Mouse (Mus musculus): ENCODE results near the gene Prkcg.

The Prkcg gene

DNA sequence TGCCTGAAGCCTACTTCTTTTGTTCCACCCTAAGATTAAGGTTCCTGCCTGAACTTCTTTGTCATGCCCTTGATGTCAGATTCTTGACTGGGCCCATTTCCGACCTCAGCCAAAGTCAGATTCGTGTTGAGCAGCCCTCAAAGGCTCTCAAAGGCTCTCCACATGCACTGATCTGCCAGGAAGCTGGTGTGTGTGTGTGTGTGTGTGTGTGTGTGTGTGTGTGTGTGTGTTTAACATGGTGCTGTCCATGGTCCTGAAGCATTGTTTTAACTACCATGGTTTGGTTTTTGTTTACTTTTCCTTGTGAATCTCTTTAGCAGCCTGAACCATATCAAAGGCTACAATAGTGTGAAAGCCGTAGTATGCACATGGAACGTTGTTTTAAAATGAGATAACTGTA is 39.0 kb downstream of the Prkcg start:
- DNase-seq = peak; percentile 49

DNA sequence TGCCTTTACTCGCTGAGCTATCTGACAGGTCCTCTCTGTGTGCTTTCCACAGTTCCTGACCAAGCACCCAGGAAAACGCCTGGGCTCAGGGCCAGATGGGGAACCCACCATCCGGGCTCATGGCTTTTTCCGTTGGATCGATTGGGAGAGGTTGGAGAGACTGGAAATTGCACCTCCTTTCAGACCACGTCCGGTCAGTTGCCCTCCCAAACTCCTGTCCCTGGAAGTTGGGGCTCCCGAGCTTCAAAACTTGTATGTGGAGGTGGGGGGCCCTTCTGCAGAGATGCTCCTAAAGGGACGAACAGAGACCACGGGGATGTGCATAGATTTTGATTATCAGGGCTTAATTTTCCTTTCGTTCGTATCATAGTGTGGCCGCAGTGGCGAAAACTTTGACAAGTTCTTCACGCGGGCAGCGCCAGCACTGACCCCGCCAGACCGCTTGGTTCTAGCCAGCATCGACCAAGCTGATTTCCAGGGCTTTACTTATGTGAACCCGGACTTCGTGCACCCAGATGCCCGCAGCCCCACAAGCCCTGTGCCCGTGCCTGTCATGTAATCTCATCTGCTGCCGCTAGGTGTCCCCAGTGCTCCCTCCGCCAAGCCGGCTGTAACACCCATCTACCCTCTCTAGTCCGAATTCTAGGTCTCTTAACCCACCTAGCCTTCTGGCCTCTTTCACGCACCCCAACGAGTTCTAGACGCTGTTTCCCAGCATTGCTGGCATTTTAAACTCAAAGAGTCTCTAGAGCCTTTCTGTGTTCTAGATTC is 41.0 kb downstream of the Prkcg start:
- peak; percentile 70 for DNase-seq

DNA sequence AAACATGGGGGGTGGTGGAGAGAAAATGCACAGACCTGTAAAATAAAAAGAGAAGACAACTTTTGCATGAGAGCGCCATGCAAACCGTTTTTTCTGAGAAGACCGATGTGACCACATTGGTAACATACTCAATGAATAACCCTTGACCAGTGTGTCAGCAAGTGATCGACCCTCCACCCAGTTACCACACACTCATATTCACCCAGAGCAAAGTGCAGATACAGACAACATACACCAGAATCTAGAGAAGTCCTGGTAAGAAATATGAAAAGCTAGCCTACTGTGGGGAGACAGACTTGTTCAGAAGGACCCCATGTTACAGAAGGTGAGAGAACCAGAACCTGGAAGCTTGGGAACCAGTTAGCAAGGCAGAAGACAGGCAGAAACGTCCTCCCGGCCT is 42.2 kb downstream of the Prkcg start:
- no peak for DNase-seq

DNA sequence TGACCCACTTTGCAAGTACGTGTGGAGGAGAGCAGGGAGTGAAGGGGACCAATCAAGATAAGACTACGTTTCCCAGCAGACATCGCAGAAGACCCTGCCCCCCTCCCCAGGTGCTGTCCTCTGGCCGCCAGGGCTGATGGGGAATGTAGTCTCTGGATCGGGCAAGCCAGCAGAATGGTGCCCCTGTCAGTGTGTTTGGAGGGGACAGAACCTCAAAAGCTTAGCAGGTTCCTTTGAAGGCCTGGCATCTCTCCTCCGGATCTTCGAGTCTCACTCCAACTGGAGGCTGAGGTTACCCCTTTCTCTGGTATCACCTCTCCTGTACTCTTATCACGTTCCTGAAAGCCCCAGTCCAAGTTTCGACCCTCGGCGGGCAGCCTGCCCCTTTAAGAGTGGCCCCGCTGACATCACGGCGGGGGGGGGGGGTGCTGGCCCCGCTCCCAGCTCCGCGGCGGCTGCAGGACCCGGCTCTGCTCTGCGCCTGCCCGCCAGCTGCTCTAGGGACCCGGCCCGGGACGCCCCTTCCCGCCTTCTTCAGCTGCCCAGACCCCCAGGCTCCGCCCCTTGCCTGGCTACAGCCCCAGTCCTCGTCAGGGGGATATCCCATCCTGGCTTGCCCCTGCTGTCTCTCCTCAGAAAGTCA is 42.7 kb downstream of the Prkcg start:
- DNase-seq = peak; percentile 93

DNA sequence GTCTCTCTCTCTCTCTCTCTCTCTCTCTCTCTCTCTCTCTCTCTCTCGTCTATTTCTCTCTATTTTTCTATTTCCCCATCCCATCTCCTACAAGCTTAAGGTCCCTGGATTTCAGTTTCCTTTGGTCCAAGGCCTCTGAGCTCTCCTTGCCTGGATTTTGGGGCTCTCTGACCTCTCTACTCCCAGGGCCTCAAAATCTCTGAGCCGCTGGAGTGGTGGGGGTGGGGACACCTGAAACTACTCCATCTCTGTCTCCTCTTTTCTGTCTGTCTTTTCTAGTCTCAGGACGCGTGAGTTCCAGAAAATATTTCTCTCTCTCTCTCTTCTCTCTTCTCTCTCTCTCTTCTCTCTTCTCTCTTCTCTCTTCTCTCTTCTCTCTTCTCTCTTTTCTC is 43.2 kb downstream of the Prkcg start:
- DNase-seq = no peak

DNA sequence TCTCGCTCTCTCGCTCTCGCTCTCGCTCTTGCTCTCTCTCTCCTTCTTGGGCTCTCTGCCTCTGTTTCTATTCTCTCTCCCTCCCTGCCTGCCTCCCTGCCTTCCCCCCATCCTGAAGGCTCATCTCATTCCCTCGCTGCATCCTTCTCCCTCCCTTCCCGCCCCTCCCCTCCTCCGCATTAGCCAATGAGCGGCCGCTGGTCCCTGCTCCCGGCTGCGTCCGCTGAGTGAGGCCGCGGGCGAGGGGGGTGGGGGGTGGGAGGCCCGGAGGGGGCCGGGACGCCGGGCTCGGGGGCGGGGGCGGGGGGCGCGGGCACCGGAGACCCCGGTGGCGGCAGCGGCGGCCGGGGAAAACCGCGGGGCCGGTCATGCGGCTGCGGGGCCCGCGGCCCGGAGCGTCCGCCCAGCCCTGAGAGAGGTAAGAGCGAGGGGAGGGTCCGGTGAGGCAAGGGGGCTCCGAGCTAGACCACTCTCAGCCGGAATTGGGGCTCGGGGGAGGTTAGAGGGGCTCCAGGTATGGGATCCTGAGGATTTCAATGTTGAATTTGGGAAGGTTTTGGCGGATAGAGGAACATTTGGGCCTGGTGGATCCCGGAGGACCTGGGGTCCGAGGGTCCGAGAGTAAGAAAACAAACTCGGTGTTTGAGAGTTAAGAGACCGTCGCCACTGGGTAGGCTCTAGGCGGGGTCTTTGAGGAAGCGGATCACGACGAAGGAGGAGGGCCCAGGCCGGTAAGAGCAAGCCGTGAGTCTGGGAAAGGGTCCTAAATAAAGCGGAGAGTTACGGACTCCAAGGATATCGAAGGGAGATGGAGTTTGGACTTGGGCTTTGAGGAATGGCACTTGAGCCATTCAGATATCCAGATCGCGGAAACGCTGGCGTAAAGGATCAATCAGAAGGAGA is 43.9 kb downstream of the Prkcg start, which contains the start of gene Cacng7:
TSS of gene Cacng7 (plus strand) at position 337 of the 903 bp plus-strand sequence.
- peak; percentile 87 for DNase-seq

DNA sequence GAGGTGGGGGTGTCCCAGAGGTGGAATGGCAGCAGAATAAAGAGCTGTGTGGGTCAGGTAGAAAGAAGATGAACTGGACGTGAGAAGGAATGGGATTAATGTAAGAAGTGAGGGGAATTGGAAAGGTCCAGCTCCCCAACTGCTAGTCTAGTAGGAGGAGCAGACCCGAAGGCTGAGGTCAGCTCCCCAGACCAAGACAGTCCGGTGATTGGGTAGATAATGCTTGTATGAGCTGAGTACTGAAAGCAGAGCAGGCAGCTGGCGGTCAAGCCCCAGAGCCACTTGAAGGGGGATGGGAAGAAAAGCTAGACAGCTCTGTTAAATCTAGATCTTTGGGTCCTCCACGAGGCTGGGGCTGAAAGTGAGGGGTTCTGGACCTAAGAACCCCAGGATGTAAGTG is 44.6 kb downstream of the Prkcg start:
- peak; percentile 51 for DNase-seq

DNA sequence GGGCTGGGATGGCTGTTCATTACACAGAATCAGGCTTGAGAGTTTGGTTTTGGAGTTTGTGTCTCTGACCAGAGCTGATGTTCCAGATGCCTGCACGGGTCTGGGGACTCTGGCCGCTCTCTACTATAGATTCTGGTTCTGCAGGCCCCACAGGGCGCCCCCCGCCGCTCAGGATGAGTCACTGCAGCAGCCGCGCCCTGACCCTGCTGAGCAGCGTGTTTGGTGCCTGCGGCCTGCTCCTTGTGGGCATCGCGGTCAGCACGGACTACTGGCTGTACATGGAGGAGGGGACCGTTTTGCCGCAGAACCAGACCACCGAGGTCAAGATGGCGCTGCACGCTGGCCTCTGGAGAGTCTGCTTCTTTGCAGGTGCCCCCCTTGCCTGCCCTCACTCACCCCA is 47.4 kb downstream of the Prkcg start:
- no peak for DNase-seq

DNA sequence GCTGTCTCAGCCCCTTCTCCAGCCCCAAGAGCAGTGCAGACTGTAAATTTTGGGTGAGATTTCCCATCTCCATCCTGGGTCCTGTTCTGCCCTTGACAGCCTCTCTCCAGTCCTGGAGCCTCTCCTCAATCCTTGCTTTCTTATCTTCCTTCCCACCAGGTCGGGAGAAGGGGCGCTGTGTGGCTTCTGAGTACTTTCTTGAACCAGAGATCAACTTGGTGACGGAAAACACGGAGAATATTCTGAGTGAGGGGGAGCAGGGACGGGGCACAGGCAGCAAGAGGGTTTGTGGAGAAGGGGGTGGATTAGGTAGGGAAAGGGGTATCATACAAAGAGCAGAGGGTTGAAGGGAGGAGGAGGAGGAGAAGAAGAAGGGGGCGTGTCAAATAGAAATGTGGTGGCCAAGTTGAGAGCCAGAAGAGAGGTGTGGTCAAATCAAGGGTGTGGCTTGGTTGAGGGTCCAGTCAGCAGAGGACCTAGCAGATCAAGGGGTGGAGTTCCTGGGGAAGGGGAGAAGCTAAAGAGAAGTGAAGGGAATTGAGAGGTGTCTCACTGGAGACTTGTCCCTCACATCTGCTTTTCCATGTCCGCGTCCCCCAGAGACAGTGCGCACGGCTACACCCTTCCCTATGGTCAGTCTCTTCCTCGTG is 49.4 kb downstream of the Prkcg start:
- no peak for DNase-seq

DNA sequence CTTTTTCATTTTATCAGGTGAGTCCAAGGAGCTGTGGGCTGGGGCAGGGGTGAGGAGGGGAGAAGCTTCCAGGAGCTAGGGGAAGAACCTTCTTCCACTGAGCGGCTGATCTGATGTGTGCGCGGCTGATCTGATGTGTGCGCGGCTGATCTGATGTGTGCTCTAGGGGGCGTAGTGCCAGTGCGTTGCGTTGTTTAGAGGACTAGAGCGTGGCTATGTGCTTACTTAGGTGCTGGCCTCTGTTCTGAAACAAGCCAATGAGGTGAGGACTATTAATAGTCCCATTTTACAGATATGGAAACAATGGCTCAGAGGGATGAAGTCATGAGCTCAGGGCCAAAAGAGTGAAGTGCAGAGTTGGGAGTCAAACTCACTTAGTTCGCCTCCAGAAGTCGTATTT is 50.0 kb downstream of the Prkcg start:
- no peak for DNase-seq

DNA sequence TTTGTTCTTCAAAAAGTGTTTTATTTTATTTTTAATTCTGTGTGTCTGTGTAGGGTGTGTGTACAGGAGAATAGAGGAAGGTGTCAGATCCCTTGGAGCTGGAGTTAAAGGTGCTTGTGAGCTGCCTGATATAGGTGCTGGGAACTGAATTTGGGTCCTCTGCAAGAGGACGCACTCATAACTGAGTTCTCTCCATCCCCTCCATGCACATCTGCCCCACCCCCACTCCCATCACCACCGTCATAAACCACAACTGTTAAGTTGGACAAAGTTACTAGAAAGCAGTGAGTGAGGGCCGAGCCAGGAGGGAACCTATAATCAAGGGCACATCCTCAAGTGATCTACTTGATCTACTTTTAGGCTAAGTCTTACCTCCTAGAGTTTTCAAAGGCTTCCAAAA is 54.9 kb downstream of the Prkcg start:
- DNase-seq = no peak

DNA sequence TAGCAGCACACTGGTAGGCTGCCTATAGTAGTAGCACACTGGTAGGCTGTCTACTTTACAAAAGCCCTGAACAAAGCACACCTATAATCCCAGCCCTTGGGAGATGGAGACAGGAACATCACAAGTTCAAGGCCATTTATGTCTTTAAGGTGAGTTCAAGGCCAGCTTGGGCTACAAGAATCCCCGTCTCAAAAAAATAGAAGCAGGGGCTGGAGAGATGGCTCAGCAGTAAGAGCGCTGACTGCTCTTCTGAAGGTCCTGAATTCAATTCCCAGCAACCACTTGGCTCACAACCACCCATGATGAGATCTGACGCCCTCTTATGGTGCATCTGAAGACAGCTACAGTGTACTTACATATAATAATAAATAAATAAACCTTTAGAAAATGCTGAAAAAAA is 56.3 kb downstream of the Prkcg start:
- DNase-seq = no peak

DNA sequence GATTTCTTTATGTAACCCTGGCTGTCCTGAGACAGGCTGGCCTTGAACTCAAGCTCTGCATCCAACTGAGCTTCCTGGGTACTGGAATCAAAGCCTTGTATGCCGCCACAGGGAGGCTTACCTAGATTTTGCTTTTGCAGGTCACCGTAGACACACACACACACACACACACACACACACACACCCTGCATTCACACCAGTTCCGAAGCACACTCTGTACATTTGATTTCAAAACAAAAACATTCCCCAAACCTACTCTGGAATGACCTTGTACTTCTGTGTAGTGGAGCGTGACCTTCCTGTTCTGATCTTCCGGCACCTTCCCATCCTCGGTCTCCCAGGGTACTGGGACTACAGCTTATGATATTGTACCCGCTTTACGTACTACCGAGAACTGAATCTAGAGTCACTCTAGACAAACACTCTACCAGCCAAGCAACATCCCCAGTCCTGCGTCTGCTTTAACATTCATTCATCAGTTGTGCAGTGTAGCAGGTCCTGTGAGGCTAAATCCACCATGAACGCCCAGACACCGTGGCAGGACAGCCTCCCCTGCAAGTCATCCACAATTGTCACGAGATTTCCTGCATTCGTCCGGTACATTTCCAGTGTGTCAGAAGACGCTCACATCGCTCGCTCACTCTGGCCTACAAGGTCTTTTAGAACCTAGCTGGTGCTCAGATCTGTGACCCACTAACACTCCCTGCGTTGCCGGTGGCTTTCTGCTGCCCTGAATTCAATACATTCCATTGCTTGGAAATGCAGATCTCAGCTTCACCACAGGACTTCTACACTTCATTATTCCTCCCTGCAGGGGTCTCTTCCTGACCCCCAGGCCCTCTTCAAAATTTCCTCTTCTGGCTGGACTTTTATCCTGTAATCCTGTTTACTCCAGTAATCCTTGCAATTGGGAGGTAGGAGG is 58.6 kb downstream of the Prkcg start:
- DNase-seq = no peak

DNA sequence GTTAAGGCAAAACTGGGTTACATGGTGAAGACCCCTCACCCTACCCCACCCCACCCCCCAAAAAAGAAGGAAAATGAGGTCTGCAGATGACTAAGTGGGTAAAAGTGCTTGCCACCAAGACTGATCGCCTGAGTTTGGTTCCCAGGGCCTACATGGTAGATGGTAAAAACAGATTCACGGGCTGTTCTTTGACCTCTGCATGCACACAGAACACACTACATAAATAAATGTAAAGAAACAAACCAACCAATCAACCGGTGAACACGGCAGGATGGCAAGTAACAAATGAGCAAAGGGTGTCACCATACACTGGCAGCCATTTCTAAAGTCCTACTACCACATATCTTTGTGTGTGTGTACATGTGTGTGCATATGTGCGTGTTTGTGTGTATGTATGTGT is 59.3 kb downstream of the Prkcg start:
- no peak for DNase-seq

DNA sequence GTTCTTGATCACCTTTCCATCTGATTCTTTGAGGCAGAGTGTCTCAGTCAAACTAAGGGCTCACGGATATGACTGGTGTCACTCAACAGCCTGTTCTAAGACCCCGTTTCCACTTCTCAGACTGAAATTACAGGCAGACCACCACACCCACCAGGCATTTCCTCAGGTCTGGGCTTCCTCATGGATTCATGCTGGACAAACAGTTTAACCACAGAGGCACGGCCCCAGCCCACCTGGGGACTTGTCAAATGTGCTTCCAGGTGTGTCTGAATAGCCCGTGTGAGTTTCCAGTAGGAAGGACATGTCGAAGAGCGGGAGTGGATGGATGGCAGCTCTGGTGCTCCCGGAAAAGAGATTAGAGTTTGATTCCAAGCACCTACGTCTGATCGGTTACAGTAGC is 60.8 kb downstream of the Prkcg start:
- DNase-seq = no peak

DNA sequence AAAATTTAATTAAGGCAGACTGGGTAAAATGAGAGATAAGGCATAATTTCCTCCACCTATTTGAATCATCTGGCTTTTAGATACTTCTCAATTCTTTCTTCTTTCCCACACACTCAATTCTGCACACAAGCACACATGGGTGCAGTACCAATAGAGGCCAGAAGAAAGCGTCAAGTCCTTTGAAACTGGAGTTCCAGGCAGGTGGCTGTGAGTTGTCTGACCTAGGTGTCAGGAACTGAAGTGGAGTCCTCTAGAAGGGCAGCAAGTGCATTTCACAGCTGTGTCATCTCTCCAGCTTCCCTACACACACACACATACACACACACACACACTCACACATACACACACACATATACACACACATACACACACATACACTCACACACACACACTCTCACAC is 62.6 kb downstream of the Prkcg start:
- DNase-seq = no peak

DNA sequence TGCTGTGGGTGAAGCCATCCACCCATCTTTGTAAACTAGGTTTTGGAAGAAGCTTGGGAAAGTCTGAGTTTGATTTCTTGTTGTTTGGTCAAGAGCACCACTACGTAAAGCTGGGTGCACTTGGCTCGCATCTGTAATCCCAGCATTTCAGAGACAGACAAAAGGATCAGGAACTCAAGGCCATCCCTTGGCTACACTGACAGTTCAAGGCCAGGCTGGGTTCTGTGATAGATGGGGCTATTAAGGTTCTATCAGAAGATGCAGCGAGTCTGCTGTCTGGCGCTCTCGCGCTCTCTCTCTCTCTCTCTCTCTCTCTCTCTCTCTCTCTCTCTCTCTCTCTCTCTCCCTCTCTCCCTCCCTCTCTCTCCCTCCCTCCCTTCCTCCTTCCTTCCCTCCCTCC is 65.9 kb downstream of the Prkcg start:
- DNase-seq = no peak

DNA sequence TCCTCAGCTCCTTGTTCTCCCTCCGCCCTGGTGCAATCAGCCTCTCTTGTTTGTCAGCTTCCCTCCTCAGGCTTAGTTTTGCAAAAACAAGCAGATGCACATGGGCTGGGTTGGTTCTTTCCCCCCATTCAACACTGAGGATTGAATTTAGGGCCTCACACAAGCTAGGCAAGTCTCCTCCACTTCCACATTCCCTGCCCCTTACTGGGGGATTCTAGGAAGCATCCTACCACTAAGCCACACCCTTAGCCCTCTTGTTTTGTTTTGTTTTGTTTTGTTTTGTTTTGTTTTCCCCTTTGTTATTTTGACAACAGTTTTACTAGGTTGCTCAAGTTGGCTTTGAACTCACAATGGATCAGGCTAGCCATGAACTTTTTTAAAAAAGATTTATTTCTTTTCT is 71.7 kb downstream of the Prkcg start:
- no peak for DNase-seq

DNA sequence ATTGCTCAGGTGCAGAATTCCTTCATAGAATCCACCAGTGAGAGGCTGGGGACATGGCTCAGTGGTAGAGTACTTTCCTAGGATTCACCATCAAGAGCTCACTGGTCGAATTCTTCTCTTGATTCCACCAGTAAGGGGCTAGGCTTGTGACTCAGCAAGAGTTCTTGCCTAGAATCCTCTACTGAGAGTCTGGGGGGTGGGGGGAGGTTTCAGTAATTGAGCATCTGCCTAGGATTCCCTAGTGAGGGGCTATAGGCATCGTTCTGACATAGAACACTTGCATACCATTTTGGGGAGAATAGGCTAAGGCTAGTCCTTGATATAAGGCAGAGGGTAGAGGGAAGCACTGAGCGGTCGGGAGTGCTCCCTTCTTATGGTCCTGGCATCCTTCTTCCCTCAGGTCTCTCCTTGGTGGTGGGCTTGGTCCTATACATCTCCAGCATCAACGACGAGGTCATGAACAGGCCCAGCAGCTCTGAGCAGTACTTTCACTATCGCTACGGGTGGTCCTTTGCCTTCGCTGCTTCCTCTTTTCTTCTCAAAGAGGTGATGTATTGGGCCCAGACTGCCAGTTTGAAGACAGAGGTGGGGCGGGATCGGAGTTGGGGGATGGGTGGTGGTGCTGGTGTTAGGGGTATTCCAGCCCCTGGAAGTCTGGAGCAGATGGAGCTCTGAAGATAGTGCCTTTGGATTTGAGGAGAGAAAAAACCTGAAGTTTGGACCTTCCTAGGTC is 76.7 kb downstream of the Prkcg start:
- no peak for DNase-seq

DNA sequence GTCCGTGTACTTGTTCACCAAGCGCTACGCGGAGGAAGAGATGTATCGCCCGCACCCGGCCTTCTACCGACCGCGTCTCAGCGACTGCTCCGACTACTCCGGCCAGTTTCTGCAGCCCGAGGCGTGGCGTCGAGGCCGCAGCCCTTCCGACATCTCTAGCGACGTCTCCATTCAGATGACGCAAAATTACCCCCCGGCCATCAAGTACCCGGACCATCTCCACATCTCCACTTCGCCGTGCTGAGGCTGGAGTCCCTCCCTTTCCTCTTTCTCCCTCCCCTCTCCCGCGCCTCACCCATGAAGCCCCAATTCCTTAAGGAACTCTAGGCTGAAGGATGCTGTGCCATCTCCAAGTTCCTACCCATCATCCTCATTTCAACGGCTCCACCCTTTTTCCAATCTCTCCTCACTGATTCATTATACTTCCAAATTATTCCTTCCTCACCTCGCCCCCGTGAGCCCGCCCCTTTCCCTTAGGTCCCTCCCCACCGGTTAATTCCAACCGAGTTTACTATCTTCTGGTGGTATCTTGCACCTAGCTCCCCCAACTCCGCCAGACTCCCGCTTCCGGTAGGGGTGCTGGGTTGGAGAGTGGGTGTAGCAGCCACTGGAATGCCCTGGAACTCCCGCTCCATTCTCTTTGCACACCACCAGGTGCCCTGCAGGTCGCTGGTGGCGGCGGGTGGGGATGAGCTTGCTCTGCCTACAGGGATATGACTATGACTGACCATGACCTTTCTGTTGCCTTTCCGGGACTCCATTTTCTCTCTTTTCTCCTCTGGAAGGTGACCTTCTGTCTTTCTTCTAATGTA is 77.9 kb downstream of the Prkcg start:
- DNase-seq = peak; percentile 23
